Mouse (Mus musculus) cerebellum, postnatal 14 days (tissue): Measurements from ENCODE around the gene Piwil1.
"Not testable (repeated sequence)": the region's sequence is repeated elsewhere in the genome, so short reads cannot be mapped to it uniquely, and the experiment has no call there.

Source experiments
- DNase-seq, 2 experiments: peaks; one replicate each; pipeline ENCODE4 v3.0.0; 2021; ENCODE audit warnings: mixed read lengths in 2 of 2

Gene Piwil1

GRCm38 (mm10) chr5:128711847-128712246, 9.5 kb downstream of the Piwil1 start:
- DNase-seq: peak in 1 of 2 experiments; percentile 61

- DNase-seq: no peak
These were observed 12.8 kb downstream of the Piwil1 start for GRCm38 (mm10) chr5:128715171-128715570.

- not testable (repeated sequence) for DNase-seq
These were observed 18.1 kb downstream of the Piwil1 start for GRCm38 (mm10) chr5:128720461-128720860.

GRCm38 (mm10) chr5:128729341-128729740, 27.0 kb downstream of the Piwil1 start:
- peak in 1 of 2 experiments; percentile 24 for DNase-seq

GRCm38 (mm10) chr5:128730634-128731033, 28.3 kb downstream of the Piwil1 start:
- peak; percentile 64 to 78 for DNase-seq

- peak in 1 of 2 experiments; percentile 43 for DNase-seq
These were observed 30.2 kb downstream of the Piwil1 start for GRCm38 (mm10) chr5:128732416-128733014.

- DNase-seq: peak; percentile 68 to 69
These were observed 31.6 kb downstream of the Piwil1 start for GRCm38 (mm10) chr5:128733955-128734354.

- DNase-seq: no peak
These were observed 33.6 kb downstream of the Piwil1 start for GRCm38 (mm10) chr5:128735921-128736320.

GRCm38 (mm10) chr5:128739168-128739837, 37.0 kb downstream of the Piwil1 start:
- DNase-seq: no peak

- DNase-seq: no peak
These were observed 37.5 kb downstream of the Piwil1 start for GRCm38 (mm10) chr5:128739838-128740171.

- DNase-seq: peak; percentile 13 to 39
These were observed 42.0 kb downstream of the Piwil1 start for GRCm38 (mm10) chr5:128744351-128744750.

GRCm38 (mm10) chr5:128745206-128745605, 42.9 kb downstream of the Piwil1 start:
- no peak for DNase-seq

GRCm38 (mm10) chr5:128746261-128746660, 43.9 kb downstream of the Piwil1 start:
- DNase-seq: no peak

GRCm38 (mm10) chr5:128761118-128761517, 58.8 kb downstream of the Piwil1 start:
- no peak for DNase-seq

GRCm38 (mm10) chr5:128769026-128769631, 66.8 kb downstream of the Piwil1 start:
- no peak for DNase-seq

GRCm38 (mm10) chr5:128776386-128776785, 74.1 kb downstream of the Piwil1 start:
- no peak for DNase-seq

- peak in 1 of 2 experiments; percentile 33 for DNase-seq
These were observed 79.3 kb downstream of the Piwil1 start for GRCm38 (mm10) chr5:128781621-128782020.

GRCm38 (mm10) chr5:128800592-128800991, 98.3 kb downstream of the Piwil1 start:
- peak; percentile 57 to 69 for DNase-seq
